Mouse (Mus musculus): ENCODE measurements around the gene Csnk1d.

Csnk1d gene

GRCm38 (mm10) chr11:120913796-120914195 lies 77.3 kb downstream of the Csnk1d start:
- no peak for DNase-seq (ENCODE audit: low spot score in 2 of 2)
